Mouse (Mus musculus) ES-Bruce4 (cell line): ENCODE data around the gene Ambra1. TPM values are rescaled to one million over a fixed set of nuclear protein-coding genes. Genes with fewer than 3 reads are reported as not detected.

Experiments
- H3K27ac ChIP-seq: 2 replicates; pipeline ENCODE4 v1.5.1; 2012; ENCODE audit warnings: low read length, inconsistent platforms; ENCODE audit not compliant: insufficient read depth
- H3K27me3 ChIP-seq: 2 replicates; pipeline ENCODE4 v1.6.1; 2012; ENCODE audit warnings: mild to moderate bottlenecking, low read length, inconsistent platforms; ENCODE audit not compliant: control insufficient read depth, poor library complexity, insufficient read depth, severe bottlenecking
- H3K36me3 ChIP-seq: 2 replicates; pipeline ENCODE4 v1.6.1; 2012; ENCODE audit warnings: inconsistent platforms, mild to moderate bottlenecking, low read length, moderate library complexity; ENCODE audit not compliant: control insufficient read depth, poor library complexity, insufficient read depth, severe bottlenecking
- H3K4me1 ChIP-seq: one replicate; pipeline ENCODE4 v1.8.1; 2011; ENCODE audit warnings: low read length; ENCODE audit not compliant: control insufficient read depth, insufficient read depth
- H3K4me3 ChIP-seq: 2 replicates; pipeline ENCODE4 v1.5.1; 2011; ENCODE audit warnings: low read depth, mild to moderate bottlenecking, low read length
- H3K9ac ChIP-seq: 2 replicates; pipeline ENCODE4 v1.6.1; 2012; ENCODE audit warnings: low read depth, mild to moderate bottlenecking, inconsistent platforms; ENCODE audit not compliant: poor library complexity, severe bottlenecking
- H3K9me3 ChIP-seq: replicated peaks from 2 replicates; pipeline ENCODE4 v1.6.1; 2012; ENCODE audit warnings: mild to moderate bottlenecking, low read length, inconsistent platforms; ENCODE audit not compliant: control insufficient read depth, poor library complexity, insufficient read depth, severe bottlenecking
- CTCF ChIP-seq: IDR thresholded peaks from one replicate; pipeline ENCODE4 v1.8.1; 2011; ENCODE audit warnings: low read depth, low read length
- EP300 ChIP-seq: IDR thresholded peaks from 2 replicates; pipeline ENCODE4 v1.6.1; 2011; ENCODE audit warnings: low read depth, low read length; ENCODE audit not compliant: insufficient read depth
- POLR2A ChIP-seq: IDR thresholded peaks from one replicate; pipeline ENCODE4 v1.8.1; 2011; ENCODE audit warnings: low read length; ENCODE audit not compliant: insufficient read depth
- polyA plus RNA-seq: library from polyadenylated mRNA; stranded (reverse); fragments of >200 nt; gene quantifications from 2 replicates; pipeline ENCODE4 v1.2.4, GENCODE M21; 2011; ENCODE audit warnings: low read depth; ENCODE audit not compliant: missing spikeins, insufficient read depth, insufficient read length

The Ambra1 gene
- polyA plus RNA-seq, 1 experiment, result 43.1 TPM

DNA sequence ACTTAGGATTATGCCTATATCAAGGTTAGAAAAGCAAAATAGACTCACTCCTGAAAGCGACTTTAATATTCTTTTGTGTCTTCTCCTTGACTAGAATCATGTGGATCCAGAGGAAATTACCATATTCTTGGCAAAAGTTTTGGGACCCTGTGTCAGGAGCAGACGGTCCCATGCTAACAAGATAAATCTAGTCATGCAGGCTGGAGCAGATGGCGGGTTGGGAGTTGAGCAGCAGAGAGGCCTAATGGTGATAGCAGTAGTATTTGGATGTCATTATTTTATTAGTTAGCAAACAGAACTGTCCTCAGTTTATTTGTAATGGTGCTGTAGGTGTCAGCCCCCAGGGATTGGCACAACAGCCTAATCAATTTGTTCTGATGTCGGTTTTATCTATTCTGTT is 154.0 kb downstream of the Ambra1 start:
- Histone ChIP-seq H3K27ac (no peak overlapping the region), H3K36me3 (peaks cover 10% of the 10 kb centered on the region), H3K4me1 (no peaks in the 10 kb centered on the region), H3K27me3 (no peaks in the 10 kb centered on the region), H3K4me3 (no peak overlapping the region), H3K9me3 (no peaks in the 10 kb centered on the region), H3K9ac (no peak overlapping the region)
- TF ChIP-seq POLR2A (no peak), EP300 (no peak), CTCF (no peak)

DNA sequence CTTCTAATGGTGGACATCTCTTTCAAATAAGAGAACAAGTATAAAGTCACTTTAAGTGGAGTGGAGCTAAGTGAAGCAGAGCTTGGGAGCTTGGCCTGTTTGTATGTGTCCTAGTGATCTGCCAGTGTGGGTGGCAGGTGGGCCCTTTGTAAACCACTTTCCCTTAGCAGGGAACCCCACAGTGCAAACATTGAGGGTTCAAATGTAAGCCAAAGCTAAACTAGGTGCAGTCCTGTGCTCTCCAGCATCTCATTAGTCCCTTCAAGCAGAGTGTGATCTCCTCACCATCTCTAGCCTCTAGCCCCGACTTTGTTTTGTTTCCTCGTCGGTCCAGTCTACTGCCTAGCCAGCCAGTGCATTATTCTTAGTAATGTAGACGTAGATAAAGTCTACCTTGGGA is 154.7 kb downstream of the Ambra1 start:
- no peak overlapping the region for H3K9ac ChIP-seq
- no peak overlapping the region for H3K4me3 ChIP-seq
- no peaks in the 10 kb centered on the region for H3K4me1 ChIP-seq

GRCm38 (mm10) chr2:91894716-91895115 is 164.8 kb downstream of the Ambra1 start:
- no peaks in the 10 kb centered on the region; the same call in 1 of the 2 replicates for H3K36me3 ChIP-seq

More for the DNA sequence above, 154.7 kb downstream of the Ambra1 start:
- Histone ChIP-seq H3K36me3 (peaks cover 10% of the 10 kb centered on the region), H3K27me3 (no peaks in the 10 kb centered on the region), H3K27ac (no peak overlapping the region), H3K9me3 (no peaks in the 10 kb centered on the region)
- TF ChIP-seq CTCF, result no peak
- no peak for TF ChIP-seq POLR2A
- TF ChIP-seq EP300, result no peak

DNA sequence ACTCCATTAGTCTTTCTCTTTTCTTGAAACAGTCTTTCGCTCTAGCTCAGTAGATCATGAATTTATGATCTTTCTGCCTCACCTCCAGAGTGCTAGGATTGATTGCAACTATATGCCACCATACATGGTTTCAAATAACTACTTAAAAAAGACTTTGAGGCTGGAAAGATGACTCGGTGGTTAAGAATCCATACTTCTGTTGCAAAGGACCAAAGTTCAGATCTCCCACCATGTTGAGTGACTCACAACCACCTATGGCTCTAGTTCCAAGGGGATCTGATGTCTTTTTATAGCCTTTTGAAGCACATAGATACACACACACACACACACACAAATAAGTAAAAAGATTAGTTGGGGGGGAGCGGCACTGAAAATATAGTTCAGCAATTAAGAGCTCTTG is 165.5 kb downstream of the Ambra1 start:
- TF ChIP-seq EP300, result no peak
- no peak for TF ChIP-seq CTCF
- TF ChIP-seq POLR2A, result no peak
- H3K27me3 ChIP-seq, result no peaks in the 10 kb centered on the region
- no peaks in the 10 kb centered on the region for H3K4me1 ChIP-seq
- H3K36me3 ChIP-seq, result no peaks in the 10 kb centered on the region; the same call in 1 of the 2 replicates
- H3K27ac ChIP-seq, result no peak overlapping the region
- H3K9me3 ChIP-seq, result no peaks in the 10 kb centered on the region
- no peak overlapping the region for H3K4me3 ChIP-seq
- H3K9ac ChIP-seq, result no peak overlapping the region

More at GRCm38 (mm10) chr2:91894716-91895115, 164.8 kb downstream of the Ambra1 start:
- H3K4me1 ChIP-seq, result no peaks in the 10 kb centered on the region
- no peak overlapping the region for H3K9ac ChIP-seq
- H3K9me3 ChIP-seq, result no peaks in the 10 kb centered on the region
- H3K4me3 ChIP-seq, result no peak overlapping the region
- peak overlapping the region; percentile 44; the same call in 1 of the 2 replicates for H3K27ac ChIP-seq
- no peaks in the 10 kb centered on the region for H3K27me3 ChIP-seq
- TF ChIP-seq CTCF, result no peak
- no peak for TF ChIP-seq EP300
- TF ChIP-seq POLR2A, result no peak

DNA sequence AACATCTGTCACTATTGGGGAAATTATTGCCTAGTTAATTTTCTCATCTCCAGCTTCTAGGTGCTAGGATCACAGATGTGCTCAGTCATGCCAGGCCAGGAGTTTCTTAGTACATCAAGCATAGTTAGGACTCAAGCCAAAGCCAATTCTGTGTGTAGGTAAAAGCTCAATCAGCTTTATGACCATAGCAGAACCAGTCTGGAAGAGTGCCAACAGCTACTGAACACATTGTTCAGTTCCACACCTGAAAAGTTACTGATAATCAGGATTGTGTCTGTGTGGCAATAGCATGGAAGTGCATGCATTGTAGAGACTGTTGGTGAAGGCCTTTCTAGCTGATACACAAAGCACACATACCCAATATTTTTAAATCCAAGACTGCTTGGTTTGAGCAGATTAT is 168.0 kb downstream of the Ambra1 start:
- Histone ChIP-seq H3K27ac (no peak overlapping the region), H3K36me3 (peaks cover 4% of the 10 kb centered on the region; the same call in 1 of the 2 replicates), H3K4me1 (no peaks in the 10 kb centered on the region), H3K27me3 (no peaks in the 10 kb centered on the region), H3K9me3 (no peaks in the 10 kb centered on the region), H3K4me3 (no peak overlapping the region), H3K9ac (no peak overlapping the region)
- TF ChIP-seq EP300, result no peak
- no peak for TF ChIP-seq POLR2A
- no peak for TF ChIP-seq CTCF

- H3K36me3 ChIP-seq, result peaks cover 4% of the 10 kb centered on the region; the same call in 1 of the 2 replicates
- no peak overlapping the region for H3K4me3 ChIP-seq
- TF ChIP-seq EP300 (no peak), POLR2A (no peak), CTCF (no peak)
- no peaks in the 10 kb centered on the region for H3K9me3 ChIP-seq
- H3K27ac ChIP-seq, result no peak overlapping the region
- no peaks in the 10 kb centered on the region for H3K4me1 ChIP-seq
- no peak overlapping the region for H3K9ac ChIP-seq
- H3K27me3 ChIP-seq, result no peaks in the 10 kb centered on the region
Measured at GRCm38 (mm10) chr2:91899141-91899540, 169.2 kb downstream of the Ambra1 start.
